Mouse (Mus musculus) hindbrain, embryonic 15.5 days (tissue): ENCODE measurements around the gene Foxn3. TPM values are rescaled to one million over a fixed set of nuclear protein-coding genes. Genes with fewer than 3 reads are reported as not detected.
A peak's percentile ranks its signal among the peaks of the same experiment; 100 is the strongest.

Experiments used
- ATAC-seq: fragments of 200-750 bp; cut with Nextera tagmentation; 2 replicates; pipeline ENCODE4 v1.8.0; 2017; ENCODE audit warnings: low read depth, moderate number of reproducible peaks, moderate TSS enrichment; ENCODE audit not compliant: low FRiP score
- H3K27ac ChIP-seq: fragments of 300-500 bp; sonication (generic); replicated peaks from 2 replicates; pipeline ENCODE4 v1.5.1; 2015; ENCODE audit warnings: mild to moderate bottlenecking, inconsistent platforms
- H3K27me3 ChIP-seq: fragments of 300-500 bp; sonication (generic); 2 replicates; pipeline ENCODE4 v1.6.1; 2015; ENCODE audit warnings: control low read depth, inconsistent platforms
- H3K36me3 ChIP-seq: fragments of 300-500 bp; sonication (generic); 2 replicates; pipeline ENCODE4 v1.6.1; 2015; ENCODE audit warnings: control low read depth, inconsistent platforms
- H3K4me1 ChIP-seq: fragments of 300-500 bp; sonication (generic); replicated peaks from 2 replicates; pipeline ENCODE4 v1.6.1; 2015; ENCODE audit warnings: control low read depth, inconsistent platforms
- H3K4me2 ChIP-seq: fragments of 300-500 bp; sonication (generic); 2 replicates; pipeline ENCODE4 v1.6.1; 2015; ENCODE audit warnings: moderate library complexity, mild to moderate bottlenecking, inconsistent platforms
- H3K4me3 ChIP-seq: fragments of 300-500 bp; sonication (generic); 2 replicates; pipeline ENCODE4 v1.5.1; 2015; ENCODE audit warnings: mild to moderate bottlenecking, inconsistent platforms
- H3K9ac ChIP-seq: fragments of 300-500 bp; sonication (generic); 2 replicates; pipeline ENCODE4 v1.6.1; 2015; ENCODE audit warnings: inconsistent platforms
- H3K9me3 ChIP-seq: fragments of 300-500 bp; sonication (generic); 2 replicates; pipeline ENCODE4 v1.6.1; 2016; ENCODE audit warnings: control low read depth, inconsistent platforms
- WGBS: fragments of 180-500 bp; shearing (Covaris S2); methylation state at CpG from one replicate; pipeline ENCODE4 v1.1.7; 2015; 5-methylcytosine and 5-hydroxymethylcytosine counted together
- polyA plus RNA-seq: library from polyadenylated mRNA; unstranded; fragments of >200 nt; fragmentation: Nextera tagmentation; extraction: Ambion mirVana; gene quantifications from 2 replicates; pipeline ENCODE4 v1.2.1, GENCODE M21; 2015

Foxn3 gene
- polyA plus RNA-seq, 1 experiment from 2014 or later = 78.1 TPM

- Histone ChIP-seq H3K9ac (no peak overlapping the region), H3K27ac (no peak overlapping the region), H3K4me3 (no peak overlapping the region), H3K4me2 (no peak overlapping the region), H3K9me3 (no peaks in the 10 kb centered on the region), H3K36me3 (no peaks in the 10 kb centered on the region), H3K27me3 (no peaks in the 10 kb centered on the region), H3K4me1 (peaks cover 57% of the 10 kb centered on the region)
- ATAC-seq = no peak
- 20% methylated on average over 6 of the region's 6 CpGs for WGBS
Measured at GRCm38 (mm10) chr12:99303581-99303980, 259.8 kb downstream of the Foxn3 start.

- no peak overlapping the region for H3K9ac ChIP-seq
- H3K4me3 ChIP-seq = no peak overlapping the region
- peaks cover 39% of the 10 kb centered on the region for H3K4me1 ChIP-seq
- no peak overlapping the region for H3K27ac ChIP-seq
- no peaks in the 10 kb centered on the region for H3K36me3 ChIP-seq
- H3K9me3 ChIP-seq = no peaks in the 10 kb centered on the region
- no peak overlapping the region for H3K4me2 ChIP-seq
- 24% methylated on average over 4 of the region's 4 CpGs for WGBS
- no peaks in the 10 kb centered on the region for H3K27me3 ChIP-seq
- ATAC-seq = no peak
Measured at GRCm38 (mm10) chr12:99299900-99300299, 263.5 kb downstream of the Foxn3 start.

- ATAC-seq = no peak
- Histone ChIP-seq H3K4me1 (peaks cover 39% of the 10 kb centered on the region), H3K4me3 (no peak overlapping the region), H3K27me3 (no peaks in the 10 kb centered on the region), H3K4me2 (no peak overlapping the region), H3K36me3 (no peaks in the 10 kb centered on the region), H3K27ac (0 out of 2 replicates have a peak overlapping the region, but pooled peaks have one; percentile 5), H3K9me3 (no peaks in the 10 kb centered on the region), H3K9ac (no peak overlapping the region)
- WGBS = 27% methylated on average over 12 of the region's 12 CpGs
Measured at GRCm38 (mm10) chr12:99298851-99299600, 264.4 kb downstream of the Foxn3 start.

- Histone ChIP-seq H3K27ac (no peak overlapping the region), H3K27me3 (no peaks in the 10 kb centered on the region), H3K4me2 (no peak overlapping the region), H3K9ac (no peak overlapping the region), H3K36me3 (no peaks in the 10 kb centered on the region), H3K4me3 (no peak overlapping the region), H3K9me3 (no peaks in the 10 kb centered on the region), H3K4me1 (peaks cover 36% of the 10 kb centered on the region)
- ATAC-seq = no peak
- WGBS = 71% methylated on average over 6 of the region's 6 CpGs
Measured at GRCm38 (mm10) chr12:99298242-99298641, 265.1 kb downstream of the Foxn3 start.

GRCm38 (mm10) chr12:99297792-99298191, 265.6 kb downstream of the Foxn3 start:
- no peak for ATAC-seq
- WGBS = 86% methylated on average over 2 of the region's 2 CpGs
- Histone ChIP-seq H3K4me1 (peaks cover 40% of the 10 kb centered on the region), H3K27me3 (no peaks in the 10 kb centered on the region), H3K27ac (no peak overlapping the region), H3K9me3 (no peaks in the 10 kb centered on the region), H3K4me2 (no peak overlapping the region), H3K4me3 (no peak overlapping the region), H3K9ac (no peak overlapping the region), H3K36me3 (no peaks in the 10 kb centered on the region)

GRCm38 (mm10) chr12:99293532-99293931, 269.9 kb downstream of the Foxn3 start:
- Histone ChIP-seq H3K27ac (no peak overlapping the region), H3K4me1 (peaks cover 46% of the 10 kb centered on the region)
- no peak for ATAC-seq

GRCm38 (mm10) chr12:99292152-99292551, 271.2 kb downstream of the Foxn3 start:
- ATAC-seq = peak; percentile 40; the same call in 1 of the 2 replicates
- Histone ChIP-seq H3K9ac (no peak overlapping the region), H3K4me1 (peaks cover 52% of the 10 kb centered on the region), H3K9me3 (no peaks in the 10 kb centered on the region), H3K4me3 (no peak overlapping the region), H3K27ac (peak overlapping the region; percentile 44; the same call in 1 of the 2 replicates), H3K27me3 (no peaks in the 10 kb centered on the region), H3K4me2 (no peak overlapping the region), H3K36me3 (no peaks in the 10 kb centered on the region)
- 37% methylated on average over 6 of the region's 6 CpGs for WGBS

More at GRCm38 (mm10) chr12:99293532-99293931, 269.9 kb downstream of the Foxn3 start:
- H3K4me3 ChIP-seq = no peak overlapping the region
- H3K9me3 ChIP-seq = no peaks in the 10 kb centered on the region
- H3K36me3 ChIP-seq = no peaks in the 10 kb centered on the region
- no peak overlapping the region for H3K4me2 ChIP-seq
- no peaks in the 10 kb centered on the region for H3K27me3 ChIP-seq
- 75% methylated on average over 7 of the region's 7 CpGs for WGBS
- H3K9ac ChIP-seq = no peak overlapping the region

- WGBS = 74% methylated on average over 5 of the region's 5 CpGs
- Histone ChIP-seq H3K36me3 (no peaks in the 10 kb centered on the region), H3K27me3 (no peaks in the 10 kb centered on the region), H3K9me3 (no peaks in the 10 kb centered on the region), H3K27ac (peak overlapping the region; percentile 61; the same call in 1 of the 2 replicates), H3K9ac (no peak overlapping the region), H3K4me3 (no peak overlapping the region), H3K4me1 (peaks cover 61% of the 10 kb centered on the region), H3K4me2 (no peak overlapping the region)
- no peak for ATAC-seq
Measured at GRCm38 (mm10) chr12:99287081-99287480, 276.3 kb downstream of the Foxn3 start.

- H3K27me3 ChIP-seq = no peaks in the 10 kb centered on the region
- WGBS = 42% methylated on average over 6 of the region's 6 CpGs
- no peak overlapping the region for H3K4me3 ChIP-seq
- H3K4me2 ChIP-seq = no peak overlapping the region
- peak overlapping the region; percentile 61; the same call in 1 of the 2 replicates for H3K27ac ChIP-seq
- H3K4me1 ChIP-seq = peaks cover 58% of the 10 kb centered on the region
- H3K9me3 ChIP-seq = no peaks in the 10 kb centered on the region
- H3K36me3 ChIP-seq = no peaks in the 10 kb centered on the region
- H3K9ac ChIP-seq = no peak overlapping the region
- peak; percentile 68 for ATAC-seq
Measured at GRCm38 (mm10) chr12:99286662-99287061, 276.7 kb downstream of the Foxn3 start.

- Histone ChIP-seq H3K36me3 (no peaks in the 10 kb centered on the region), H3K9ac (no peak overlapping the region), H3K27me3 (no peaks in the 10 kb centered on the region), H3K4me1 (peaks cover 56% of the 10 kb centered on the region), H3K9me3 (no peaks in the 10 kb centered on the region), H3K4me3 (no peak overlapping the region), H3K27ac (peak overlapping the region; percentile 62), H3K4me2 (peak overlapping the region; percentile 24; the same call in 1 of the 2 replicates)
- ATAC-seq = no peak
- 74% methylated on average over 8 of the region's 8 CpGs for WGBS
Measured at GRCm38 (mm10) chr12:99285656-99286055, 277.7 kb downstream of the Foxn3 start.

GRCm38 (mm10) chr12:99285199-99285598, 278.2 kb downstream of the Foxn3 start:
- WGBS = 12% methylated on average over 9 of the region's 9 CpGs
- ATAC-seq = peak; percentile 25; the same call in 1 of the 2 replicates

GRCm38 (mm10) chr12:99284419-99285069, 278.8 kb downstream of the Foxn3 start:
- no peak overlapping the region for H3K4me2 ChIP-seq
- H3K9me3 ChIP-seq = no peaks in the 10 kb centered on the region
- H3K4me1 ChIP-seq = peaks cover 58% of the 10 kb centered on the region
- H3K4me3 ChIP-seq = no peak overlapping the region
- no peak for ATAC-seq
- H3K9ac ChIP-seq = no peak overlapping the region
- H3K36me3 ChIP-seq = no peaks in the 10 kb centered on the region
- 70% methylated on average over 8 of the region's 8 CpGs for WGBS
- H3K27ac ChIP-seq = peak overlapping the region; percentile 62
- H3K27me3 ChIP-seq = no peaks in the 10 kb centered on the region

More at GRCm38 (mm10) chr12:99285199-99285598, 278.2 kb downstream of the Foxn3 start:
- H3K36me3 ChIP-seq = no peaks in the 10 kb centered on the region
- no peaks in the 10 kb centered on the region for H3K9me3 ChIP-seq
- no peak overlapping the region for H3K4me3 ChIP-seq
- H3K27me3 ChIP-seq = no peaks in the 10 kb centered on the region
- H3K9ac ChIP-seq = peak overlapping the region; percentile 20; the same call in 1 of the 2 replicates
- peak overlapping the region; percentile 24; the same call in 1 of the 2 replicates for H3K4me2 ChIP-seq
- peaks cover 60% of the 10 kb centered on the region for H3K4me1 ChIP-seq
- H3K27ac ChIP-seq = peak overlapping the region; percentile 62
